Mouse (Mus musculus) bone marrow, adult 2 months (tissue): Measurements from ENCODE around the gene Pmvk.

Experiments used
- CTCF ChIP-seq: fragments of 200-500 bp; IDR thresholded peaks from 2 replicates; pipeline ENCODE4 v1.5.1; 2011; ENCODE audit warnings: low read length, control low read depth; ENCODE audit not compliant: control insufficient read depth, insufficient read depth
- POLR2A ChIP-seq: fragments of 200-500 bp; IDR thresholded peaks from 2 replicates; pipeline ENCODE4 v1.6.1; 2011; ENCODE audit warnings: low read depth, mild to moderate bottlenecking, control low read depth, low read length, borderline replicate concordance; ENCODE audit not compliant: control insufficient read depth

DNA sequence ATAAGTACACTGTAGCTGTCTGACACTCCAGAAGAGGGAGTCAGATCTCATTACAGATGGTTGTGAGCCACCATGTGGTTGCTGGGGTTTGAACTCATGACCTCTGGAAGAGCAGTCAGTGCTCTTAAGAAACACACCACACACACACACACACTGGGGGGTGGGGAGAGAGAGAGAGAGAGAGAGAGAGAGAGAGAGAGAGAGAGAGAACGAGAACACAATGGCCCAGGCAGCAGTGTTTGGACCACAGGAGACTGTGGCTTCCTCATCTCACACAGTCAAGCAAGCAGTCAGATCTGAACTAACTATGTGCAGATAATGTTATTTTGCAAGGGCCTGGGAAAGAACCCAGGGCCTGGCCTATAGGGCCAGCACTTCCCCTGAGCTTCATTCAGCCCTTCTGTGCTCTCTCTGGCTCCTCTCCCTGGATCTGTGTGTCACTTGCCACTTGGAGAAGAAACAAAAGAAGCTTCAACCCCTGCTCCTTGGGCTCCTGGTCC is 1.5 kb downstream of the Pmvk start:
- TF ChIP-seq CTCF: no peak
- no peak for TF ChIP-seq POLR2A
